Comparison of ENCODE assay signal across 8 mouse cellular contexts in genomic region chr16:18425475-18426214, GRCm38 (mm10). TPM values are rescaled to one million over a fixed set of nuclear protein-coding genes. Genes with fewer than 3 reads are reported as not detected.
DNase-seq lines count a peak whose midpoint lies in the region; ATAC-seq and TF ChIP-seq lines count a peak whose summit lies in the region.

No protein-coding gene starts in this region.

- intact Hi-C loops in heart, adult 2 months (cut with DNase I), result loop anchor here (2.0 to 5.0 kb wide), 2 partner anchors 33 to 83 kb away; no protein-coding TSS in a partner anchor
- intact Hi-C loops in heart, postnatal 25 days (cut with DNase I), result loop anchor here (5.0 kb wide), 1 partner anchor 78 kb away; the partner anchor contains the start of genes Arvcf and Tango2

- TF ChIP-seq POLR2A in heart, adult 2 months (IDR thresholded peaks at IDR 0.05; ENCODE audit: insufficient read depth, low read depth, low read length), result no peak

- 3% methylated on average over 10 of the region's 10 CpGs for WGBS in heart, adult 2 months
- WGBS in forebrain, embryonic 16.5 days, result 31% methylated on average over 10 of the region's 10 CpGs

- H3K79me2 ChIP-seq in heart, adult 2 months (replicated peaks; ENCODE audit: control insufficient read depth, insufficient read depth, low read length), result no peaks in the 10 kb centered on the region

- TF ChIP-seq EP300 in heart, adult 2 months (IDR thresholded peaks at IDR 0.05; ENCODE audit: insufficient read depth, low read depth, low read length), result no peak

- H3K36me3 ChIP-seq in heart, adult 2 months (ENCODE audit: control insufficient read depth, insufficient read depth, low read length), result peaks cover 16% of the 10 kb centered on the region
- 0 out of 2 replicates have a peak, but pooled peaks cover 5% of the 10 kb centered on the region for H3K36me3 ChIP-seq in E14TG2a.4 (ENCODE audit: insufficient read depth, low read length)
- no peaks in the 10 kb centered on the region for H3K36me3 ChIP-seq in forebrain, embryonic 16.5 days (ENCODE audit: control insufficient read depth, insufficient read depth)

- peak overlapping the region; percentile 91 for H3K9ac ChIP-seq in heart, adult 2 months (ENCODE audit: low read depth, low read length)
- H3K9ac ChIP-seq in forebrain, embryonic 16.5 days (replicated peaks; ENCODE audit: low read depth, low read length), result peak overlapping the region; percentile 94

- DNase-seq in heart, adult 2 months, result no peak
- no peak for DNase-seq in heart, postnatal 25 days (ENCODE audit: low spot score)
- DNase-seq in liver, result peak; percentile 33
- DNase-seq in right cerebral cortex, postnatal 4 days, result no peak
- no peak for DNase-seq in right cerebral cortex, postnatal 36 days (ENCODE audit: low spot score in 2 of 2)
- DNase-seq in left cerebral cortex, adult 11 months (ENCODE audit: low spot score), result no peak

- peak overlapping the region; percentile 77 for H3K4me3 ChIP-seq in heart, adult 2 months
- H3K4me3 ChIP-seq in E14TG2a.4 (replicated peaks; ENCODE audit: low read length), result peak overlapping the region; percentile 90
- H3K4me3 ChIP-seq in forebrain, embryonic 16.5 days (replicated peaks; ENCODE audit: low read length), result peak overlapping the region; percentile 85

- H3K27me3 ChIP-seq in heart, adult 2 months (ENCODE audit: control insufficient read depth, insufficient read depth, low read length), result no peaks in the 10 kb centered on the region
- H3K27me3 ChIP-seq in E14TG2a.4 (ENCODE audit: insufficient read depth, low read length), result peaks cover 8% of the 10 kb centered on the region
- no peaks in the 10 kb centered on the region for H3K27me3 ChIP-seq in forebrain, embryonic 16.5 days (replicated peaks; ENCODE audit: control insufficient read depth, insufficient read depth, low read length)

- H3K4me2 ChIP-seq in forebrain, embryonic 16.5 days (ENCODE audit: low read length), result peak overlapping the region; percentile 73

- no peaks in the 10 kb centered on the region for H3K9me3 ChIP-seq in E14TG2a.4 (ENCODE audit: low read length)
- no peaks in the 10 kb centered on the region for H3K9me3 ChIP-seq in forebrain, embryonic 16.5 days (ENCODE audit: control insufficient read depth, low read length)

- no peak for TF ChIP-seq CTCF in heart, adult 2 months (IDR thresholded peaks at IDR 0.05)
- TF ChIP-seq CTCF in E14TG2a.4 (conservative IDR thresholded peaks at IDR 0.05; ENCODE audit: low read length), result no peak

- peak; percentile 26 for ATAC-seq in forebrain, embryonic 16.5 days

- peaks cover 11% of the 10 kb centered on the region for H3K4me1 ChIP-seq in heart, adult 2 months (ENCODE audit: control insufficient read depth, insufficient read depth, low read length)
- H3K4me1 ChIP-seq in E14TG2a.4 (replicated peaks; ENCODE audit: low read depth, low read length), result peaks cover 30% of the 10 kb centered on the region
- H3K4me1 ChIP-seq in forebrain, embryonic 16.5 days (replicated peaks; ENCODE audit: control insufficient read depth, insufficient read depth, low read length), result peaks cover 25% of the 10 kb centered on the region

- peak overlapping the region; percentile 92 for H3K27ac ChIP-seq in heart, adult 2 months
- peak overlapping the region; percentile 52 for H3K27ac ChIP-seq in forebrain, embryonic 16.5 days (ENCODE audit: low read length)

RNA-seq across cellular contexts. Expression of gene Txnrd2, which starts 0.5 kb away (rescaled TPM):
- 10 to 100 TPM; 37.6 to 39.7 TPM for total RNA-seq in heart, adult 2 months (2021)
- polyA plus RNA-seq in heart, adult 2 months (2012; rRNA removed), result 35.1 and 36.1 TPM in 2 replicates
- total RNA-seq in heart, postnatal 25 days (2021), result 10 to 100 TPM; 36.1 to 38.2 TPM
- 24.0 and 27.8 TPM in 2 replicates for polyA plus RNA-seq in forebrain, embryonic 16.5 days (2015; fragmentation: Nextera tagmentation; extraction: Ambion mirVana)

RNA-seq across cellular contexts. Expression of gene Comt, which starts 1.0 kb away (rescaled TPM):
- total RNA-seq in heart, adult 2 months (2021), result 100 to 1,000 TPM; 139 to 150 TPM
- 208 and 236 TPM in 2 replicates for polyA plus RNA-seq in heart, adult 2 months (2012; rRNA removed)
- total RNA-seq in heart, postnatal 25 days (2021), result 100 to 1,000 TPM; 112 TPM
- 88.8 and 98.1 TPM in 2 replicates for polyA plus RNA-seq in forebrain, embryonic 16.5 days (2015; fragmentation: Nextera tagmentation; extraction: Ambion mirVana)
